In genomic region chr9:121371346-121371891, GRCm38 (mm10) we compare ENCODE assay signal across 8 mouse cellular contexts.
DNase-seq lines count a peak whose midpoint lies in the region; ATAC-seq and TF ChIP-seq lines count a peak whose summit lies in the region.

No protein-coding gene starts in this region.

- DNase-seq in MEL (ENCODE audit: low read depth, low spot score) = peak; percentile 59
- peak; percentile 96 for DNase-seq in brain, adult 2 months (ENCODE audit: low read depth, low spot score)
- peak; percentile 98 for DNase-seq in lung, postnatal 0 days (ENCODE audit: low spot score)
- DNase-seq in ovary, postnatal 36 days (ENCODE audit: low spot score) = peak; percentile 75
- DNase-seq in thymus, postnatal 4 days = peak; percentile 79

- no peaks in the 10 kb centered on the region; a peak in 1 of 4 replicates for H3K36me3 ChIP-seq in MEL (ENCODE audit: control insufficient read depth in 1 of 2, insufficient read depth in 2 of 2, low read length in 2 of 2)
- H3K36me3 ChIP-seq in heart, embryonic 15.5 days = 0 out of 2 replicates have a peak, but pooled peaks cover 2% of the 10 kb centered on the region
- H3K36me3 ChIP-seq in kidney, embryonic 16.5 days (ENCODE audit: insufficient read depth, low read length) = no peaks in the 10 kb centered on the region
- no peaks in the 10 kb centered on the region for H3K36me3 ChIP-seq in lung, postnatal 0 days (ENCODE audit: insufficient read depth, low read length)

- peak overlapping the region; percentile 59 for H3K4me2 ChIP-seq in heart, embryonic 15.5 days
- H3K4me2 ChIP-seq in kidney, embryonic 16.5 days (replicated peaks; ENCODE audit: low read depth, low read length) = peak overlapping the region; percentile 63
- peak overlapping the region; percentile 51 for H3K4me2 ChIP-seq in lung, postnatal 0 days (replicated peaks; ENCODE audit: low read depth, low read length)

- no peaks in the 10 kb centered on the region for H3K9me3 ChIP-seq in MEL (replicated peaks; ENCODE audit: insufficient read depth, low read length)
- H3K9me3 ChIP-seq in heart, embryonic 15.5 days (replicated peaks) = no peaks in the 10 kb centered on the region
- no peaks in the 10 kb centered on the region for H3K9me3 ChIP-seq in kidney, embryonic 16.5 days (ENCODE audit: low read length)
- no peaks in the 10 kb centered on the region for H3K9me3 ChIP-seq in lung, postnatal 0 days (ENCODE audit: low read length)

- H3K27ac ChIP-seq in MEL (ENCODE audit: control insufficient read depth, low read depth, low read length) = no peak overlapping the region
- peak overlapping the region; percentile 88 for H3K27ac ChIP-seq in heart, embryonic 15.5 days
- peak overlapping the region; percentile 87 for H3K27ac ChIP-seq in kidney, embryonic 16.5 days (ENCODE audit: low read length)
- H3K27ac ChIP-seq in lung, postnatal 0 days (ENCODE audit: low read length) = peak overlapping the region; percentile 80

- no peak for TF ChIP-seq CTCF in MEL (IDR thresholded peaks at IDR 0.05 in 2 of 3, conservative IDR thresholded peaks at IDR 0.05 in 1 of 3; ENCODE audit: control insufficient read depth in 1 of 3, insufficient read depth in 1 of 3, low read depth in 2 of 3, low read length in 3 of 3, poor library complexity in 1 of 3, severe bottlenecking in 1 of 3)
- no peak for TF ChIP-seq CTCF in lung, postnatal 0 days (IDR thresholded peaks at IDR 0.05)

- peak overlapping the region; percentile 63 for H3K9ac ChIP-seq in MEL (ENCODE audit: control insufficient read depth, low read depth, low read length, poor library complexity, severe bottlenecking)
- peak overlapping the region; percentile 56 for H3K9ac ChIP-seq in heart, embryonic 15.5 days
- H3K9ac ChIP-seq in kidney, embryonic 16.5 days (replicated peaks; ENCODE audit: low read length) = peak overlapping the region; percentile 59
- peak overlapping the region; percentile 1; the same call in 1 of the 2 replicates for H3K9ac ChIP-seq in lung, postnatal 0 days (replicated peaks; ENCODE audit: low read depth)

- TF ChIP-seq POLR2A in MEL (IDR thresholded peaks at IDR 0.05; ENCODE audit: control insufficient read depth in 1 of 2, insufficient read depth in 1 of 2, low read depth in 1 of 2, low read length in 2 of 2, poor library complexity in 1 of 2) = no peak

- H3K79me2 ChIP-seq in MEL (ENCODE audit: control insufficient read depth, insufficient read depth, low read length, poor library complexity) = no peaks in the 10 kb centered on the region

- peak overlapping the region; percentile 45 to 57; a peak in 2 of 4 replicates for H3K4me3 ChIP-seq in MEL (ENCODE audit: control insufficient read depth in 1 of 2, insufficient read depth in 1 of 2, low read depth in 2 of 2, low read length in 2 of 2)
- peak overlapping the region; percentile 33 for H3K4me3 ChIP-seq in heart, embryonic 15.5 days
- H3K4me3 ChIP-seq in kidney, embryonic 16.5 days (ENCODE audit: low read length) = peak overlapping the region; percentile 37
- peak overlapping the region; percentile 24; the same call in 1 of the 2 replicates for H3K4me3 ChIP-seq in lung, postnatal 0 days (ENCODE audit: low read depth, low read length)

- peaks cover 0 to 7% of the 10 kb centered on the region in 2 experiments; a peak in 2 of 4 replicates for H3K4me1 ChIP-seq in MEL (ENCODE audit: control insufficient read depth in 1 of 2, insufficient read depth in 2 of 2, low read length in 2 of 2)
- H3K4me1 ChIP-seq in heart, embryonic 15.5 days (replicated peaks) = peaks cover 66% of the 10 kb centered on the region
- H3K4me1 ChIP-seq in kidney, embryonic 16.5 days (ENCODE audit: insufficient read depth, low read length) = peaks cover 43% of the 10 kb centered on the region
- peaks cover 19% of the 10 kb centered on the region; the same call in 1 of the 2 replicates for H3K4me1 ChIP-seq in lung, postnatal 0 days (ENCODE audit: insufficient read depth, low read depth, low read length)

- TF ChIP-seq RAD21 in MEL (IDR thresholded peaks at IDR 0.05; ENCODE audit: low read depth, low read length) = no peak

- 0% methylated on average over 18 of the region's 18 CpGs for WGBS in heart, embryonic 15.5 days
- 1% methylated on average over 15 of the region's 18 CpGs for WGBS in kidney, embryonic 16.5 days
- WGBS in lung, postnatal 0 days = 2% methylated on average over 13 of the region's 18 CpGs

- ATAC-seq in erythroid progenitor cell, adult 5-6 weeks (replicated peaks; ENCODE audit: low FRiP score, poor library complexity, severe bottlenecking) = peak; percentile 64
- peak; percentile 93 for ATAC-seq in heart, embryonic 15.5 days (replicated peaks; ENCODE audit: insufficient number of reproducible peaks, insufficient read depth, low FRiP score, low read depth)
- peak; percentile 93 for ATAC-seq in kidney, embryonic 16.5 days (ENCODE audit: low FRiP score, low TSS enrichment)
- peak; percentile 97 for ATAC-seq in lung, postnatal 0 days

- TF ChIP-seq EP300 in MEL (IDR thresholded peaks at IDR 0.05; ENCODE audit: low read depth in 1 of 2, low read length in 2 of 2) = no peak
- peak; percentile 81 for TF ChIP-seq EP300 in lung, postnatal 0 days (IDR thresholded peaks at IDR 0.05)

- no peaks in the 10 kb centered on the region for H3K27me3 ChIP-seq in MEL (ENCODE audit: control insufficient read depth in 1 of 2, insufficient read depth in 2 of 2, low read length in 2 of 2)
- no peaks in the 10 kb centered on the region for H3K27me3 ChIP-seq in heart, embryonic 15.5 days
- no peaks in the 10 kb centered on the region; the same call in 1 of the 2 replicates for H3K27me3 ChIP-seq in kidney, embryonic 16.5 days (ENCODE audit: insufficient read depth, low read length)
- no peaks in the 10 kb centered on the region for H3K27me3 ChIP-seq in lung, postnatal 0 days (replicated peaks; ENCODE audit: insufficient read depth, low read length)

TF ChIP-seq in MEL, 35 proteins besides CTCF, POLR2A, EP300 and RAD21:
- TF ChIP-seq NRF1 (IDR thresholded peaks at IDR 0.05; ENCODE audit: insufficient read depth, low read depth, low read length, poor library complexity, severe bottlenecking) (0 out of 2 replicates have a peak, but pooled peaks have one; percentile 24), GABPA (IDR thresholded peaks at IDR 0.05; ENCODE audit: low read depth, low read length) (no peak), SMC3 (IDR thresholded peaks at IDR 0.05; ENCODE audit: low read depth, low read length) (no peak), ZNF384 (IDR thresholded peaks at IDR 0.05; ENCODE audit: low read depth, low read length) (no peak)
TF ChIP-seq in MEL: peak in this region for 1.

Comparison
In these comparisons a context has a peak if more than half of its experiments do, and no peak if none do; other contexts are left out.
1. H3K9ac ChIP-seq: peak in every context shown above with its lines; median percentile 63 in MEL; 59 in kidney, embryonic 16.5 days; 56 in heart, embryonic 15.5 days; 1 in lung, postnatal 0 days.